Mouse (Mus musculus): ENCODE results near the gene Cers2. TPM values are rescaled to one million over a fixed set of nuclear protein-coding genes. Genes with fewer than 3 reads are reported as not detected.

Gene Cers2
- polyA plus RNA-seq, 1 experiment = 178 TPM

GRCm38 (mm10) chr3:95286510-95286909, 28.1 kb upstream of the Cers2 start:
- Histone ChIP-seq H3K4me1 (ENCODE audit: control insufficient read depth, insufficient read depth, low read length) (no peaks in the 10 kb centered on the region), H3K4me3 (ENCODE audit: insufficient read depth, low read length) (no peak overlapping the region), H3K27ac (ENCODE audit: insufficient read depth, low read length) (no peak overlapping the region)
- TF ChIP-seq CTCF (IDR thresholded peaks at IDR 0.05; ENCODE audit: borderline replicate concordance, insufficient read depth, low read length) = no peak

- TF ChIP-seq POLR2A (IDR thresholded peaks at IDR 0.05; ENCODE audit: low read depth, low read length) (no peak), CTCF (IDR thresholded peaks at IDR 0.05; ENCODE audit: borderline replicate concordance, insufficient read depth, low read length) (no peak)
- Histone ChIP-seq H3K4me3 (ENCODE audit: insufficient read depth, low read length) (no peak overlapping the region), H3K27ac (ENCODE audit: insufficient read depth, low read length) (no peak overlapping the region)
These were observed 27.1 kb upstream of the Cers2 start for GRCm38 (mm10) chr3:95287541-95287940.

GRCm38 (mm10) chr3:95289419-95289818, 25.2 kb upstream of the Cers2 start:
- Histone ChIP-seq H3K27ac (ENCODE audit: insufficient read depth, low read length) (no peak overlapping the region), H3K4me3 (ENCODE audit: insufficient read depth, low read length) (no peak overlapping the region), H3K4me1 (ENCODE audit: control insufficient read depth, insufficient read depth, low read length) (no peaks in the 10 kb centered on the region)
- TF ChIP-seq POLR2A (IDR thresholded peaks at IDR 0.05; ENCODE audit: low read depth, low read length) (no peak), CTCF (IDR thresholded peaks at IDR 0.05; ENCODE audit: borderline replicate concordance, insufficient read depth, low read length) (no peak)

More at GRCm38 (mm10) chr3:95287541-95287940, 27.1 kb upstream of the Cers2 start:
- H3K4me1 ChIP-seq (ENCODE audit: control insufficient read depth, insufficient read depth, low read length) = no peaks in the 10 kb centered on the region

GRCm38 (mm10) chr3:95290156-95290555, 24.4 kb upstream of the Cers2 start:
- H3K4me3 ChIP-seq (ENCODE audit: insufficient read depth, low read length) = no peak overlapping the region
- no peak overlapping the region for H3K27ac ChIP-seq (ENCODE audit: insufficient read depth, low read length)
- H3K4me1 ChIP-seq (ENCODE audit: control insufficient read depth, insufficient read depth, low read length) = no peaks in the 10 kb centered on the region
- TF ChIP-seq CTCF (IDR thresholded peaks at IDR 0.05; ENCODE audit: borderline replicate concordance, insufficient read depth, low read length) = no peak
- TF ChIP-seq POLR2A (IDR thresholded peaks at IDR 0.05; ENCODE audit: low read depth, low read length) = no peak

GRCm38 (mm10) chr3:95291041-95291440, 23.6 kb upstream of the Cers2 start:
- TF ChIP-seq CTCF (IDR thresholded peaks at IDR 0.05; ENCODE audit: borderline replicate concordance, insufficient read depth, low read length) (no peak), POLR2A (IDR thresholded peaks at IDR 0.05; ENCODE audit: low read depth, low read length) (no peak)
- H3K4me1 ChIP-seq (ENCODE audit: control insufficient read depth, insufficient read depth, low read length) = no peaks in the 10 kb centered on the region
- no peak overlapping the region for H3K27ac ChIP-seq (ENCODE audit: insufficient read depth, low read length)
- H3K4me3 ChIP-seq (ENCODE audit: insufficient read depth, low read length) = no peak overlapping the region

GRCm38 (mm10) chr3:95292899-95293298, 21.7 kb upstream of the Cers2 start:
- Histone ChIP-seq H3K4me1 (ENCODE audit: control insufficient read depth, insufficient read depth, low read length) (no peaks in the 10 kb centered on the region), H3K4me3 (ENCODE audit: insufficient read depth, low read length) (no peak overlapping the region), H3K27ac (ENCODE audit: insufficient read depth, low read length) (no peak overlapping the region)
- TF ChIP-seq POLR2A (IDR thresholded peaks at IDR 0.05; ENCODE audit: low read depth, low read length) (no peak), CTCF (IDR thresholded peaks at IDR 0.05; ENCODE audit: borderline replicate concordance, insufficient read depth, low read length) (no peak)

- H3K4me3 ChIP-seq (ENCODE audit: insufficient read depth, low read length) = no peak overlapping the region
- H3K4me1 ChIP-seq (ENCODE audit: control insufficient read depth, insufficient read depth, low read length) = no peaks in the 10 kb centered on the region
- no peak overlapping the region for H3K27ac ChIP-seq (ENCODE audit: insufficient read depth, low read length)
- TF ChIP-seq POLR2A (IDR thresholded peaks at IDR 0.05; ENCODE audit: low read depth, low read length) = no peak
These were observed 21.1 kb upstream of the Cers2 start for GRCm38 (mm10) chr3:95293537-95293936.

- H3K4me1 ChIP-seq (ENCODE audit: control insufficient read depth, insufficient read depth, low read length) = no peaks in the 10 kb centered on the region
- H3K27ac ChIP-seq (ENCODE audit: insufficient read depth, low read length) = no peak overlapping the region
- no peak overlapping the region for H3K4me3 ChIP-seq (ENCODE audit: insufficient read depth, low read length)
- TF ChIP-seq CTCF (IDR thresholded peaks at IDR 0.05; ENCODE audit: borderline replicate concordance, insufficient read depth, low read length) = no peak
- no peak for TF ChIP-seq POLR2A (IDR thresholded peaks at IDR 0.05; ENCODE audit: low read depth, low read length)
These were observed 20.3 kb upstream of the Cers2 start for GRCm38 (mm10) chr3:95294316-95294715.

- no peak overlapping the region for H3K4me3 ChIP-seq (ENCODE audit: insufficient read depth, low read length)
- TF ChIP-seq CTCF (IDR thresholded peaks at IDR 0.05; ENCODE audit: borderline replicate concordance, insufficient read depth, low read length) (no peak), POLR2A (IDR thresholded peaks at IDR 0.05; ENCODE audit: low read depth, low read length) (no peak)
- H3K4me1 ChIP-seq (ENCODE audit: control insufficient read depth, insufficient read depth, low read length) = no peaks in the 10 kb centered on the region
- H3K27ac ChIP-seq (ENCODE audit: insufficient read depth, low read length) = no peak overlapping the region
These were observed 19.9 kb upstream of the Cers2 start for GRCm38 (mm10) chr3:95294718-95295117.

GRCm38 (mm10) chr3:95295321-95296102, 19.1 kb upstream of the Cers2 start:
- Histone ChIP-seq H3K4me3 (ENCODE audit: insufficient read depth, low read length) (no peak overlapping the region), H3K27ac (ENCODE audit: insufficient read depth, low read length) (no peak overlapping the region), H3K4me1 (ENCODE audit: control insufficient read depth, insufficient read depth, low read length) (no peaks in the 10 kb centered on the region)
- TF ChIP-seq CTCF (IDR thresholded peaks at IDR 0.05; ENCODE audit: borderline replicate concordance, insufficient read depth, low read length) (no peak), POLR2A (IDR thresholded peaks at IDR 0.05; ENCODE audit: low read depth, low read length) (no peak)

Data from embryonic fibroblast, embryonic 13.5 days (primary cell).